Mouse (Mus musculus) small intestine, adult 2 months (tissue): Measurements from ENCODE around the gene Sun3. TPM values are rescaled to one million over a fixed set of nuclear protein-coding genes. Genes with fewer than 3 reads are reported as not detected.

Experiments
- H3K27ac ChIP-seq: fragments of 200-500 bp; 2 replicates; pipeline ENCODE4 v1.5.1; 2012; ENCODE audit warnings: low read depth, low read length, control low read depth, inconsistent platforms; ENCODE audit not compliant: insufficient read depth
- H3K27me3 ChIP-seq: fragments of 200-500 bp; 2 replicates; pipeline ENCODE4 v1.6.1; 2012; ENCODE audit warnings: mild to moderate bottlenecking, moderate library complexity, low read length, inconsistent platforms; ENCODE audit not compliant: control insufficient read depth, insufficient read depth
- H3K36me3 ChIP-seq: fragments of 200-500 bp; 2 replicates; pipeline ENCODE4 v1.6.1; 2012; ENCODE audit warnings: mild to moderate bottlenecking, low read length, control low read depth, inconsistent platforms; ENCODE audit not compliant: control insufficient read depth, insufficient read depth
- H3K4me1 ChIP-seq: fragments of 200-500 bp; 2 replicates; pipeline ENCODE4 v1.6.1; 2012; ENCODE audit warnings: low read length, inconsistent platforms, mixed read lengths; ENCODE audit not compliant: control insufficient read depth, insufficient read depth, insufficient read length
- H3K4me3 ChIP-seq: fragments of 200-500 bp; 2 replicates; pipeline ENCODE4 v1.5.1; 2012; ENCODE audit warnings: low read depth, mild to moderate bottlenecking, control low read depth, inconsistent platforms, low read length, moderate library complexity
- CTCF ChIP-seq: fragments of 200-500 bp; IDR thresholded peaks from 2 replicates; pipeline ENCODE4 v1.5.1; 2012; ENCODE audit warnings: low read depth, mild to moderate bottlenecking, control low read depth, inconsistent platforms, low read length, moderate library complexity, mixed read lengths; ENCODE audit not compliant: insufficient replicate concordance, insufficient read length; ENCODE audit errors: extremely low read depth
- POLR2A ChIP-seq: fragments of 200-500 bp; IDR thresholded peaks from 2 replicates; pipeline ENCODE4 v1.6.1; 2012; ENCODE audit warnings: low read depth, mild to moderate bottlenecking, control low read depth, inconsistent platforms, low read length, moderate library complexity
- WGBS: fragments of 180-500 bp; shearing (Covaris S2); methylation state at CpG from one replicate; pipeline ENCODE4 v1.1.7; 2018; 5-methylcytosine and 5-hydroxymethylcytosine counted together
- polyA plus RNA-seq: library from polyadenylated mRNA; depleted of rRNA; stranded (reverse); fragments of >200 nt; gene quantifications from 2 replicates; pipeline ENCODE4 v1.2.3, GENCODE M21; 2012; rRNA removed

Gene Sun3
- polyA plus RNA-seq, 1 experiment, result not detected

- no peaks in the 10 kb centered on the region for H3K27me3 ChIP-seq
- H3K4me3 ChIP-seq, result no peak overlapping the region
- no peak overlapping the region for H3K27ac ChIP-seq
- TF ChIP-seq POLR2A (no peak), CTCF (no peak)
- H3K36me3 ChIP-seq, result no peaks in the 10 kb centered on the region
- no peaks in the 10 kb centered on the region for H3K4me1 ChIP-seq
Observed at GRCm38 (mm10) chr11:8986058-8986457, 62.7 kb downstream of the Sun3 start.

- H3K27me3 ChIP-seq, result no peaks in the 10 kb centered on the region
- WGBS, result 24% methylated on average over 6 of the region's 6 CpGs
- no peak overlapping the region for H3K27ac ChIP-seq
- no peak overlapping the region for H3K4me3 ChIP-seq
- peak; percentile 81; the same call in 1 of the 2 replicates for TF ChIP-seq CTCF
- no peak for TF ChIP-seq POLR2A
- H3K36me3 ChIP-seq, result no peaks in the 10 kb centered on the region
- H3K4me1 ChIP-seq, result no peaks in the 10 kb centered on the region
Observed at GRCm38 (mm10) chr11:8983237-8983861, 65.4 kb downstream of the Sun3 start.

- H3K4me1 ChIP-seq, result no peaks in the 10 kb centered on the region
- no peak overlapping the region for H3K4me3 ChIP-seq
- H3K27me3 ChIP-seq, result no peaks in the 10 kb centered on the region
- TF ChIP-seq POLR2A (no peak), CTCF (no peak)
- H3K27ac ChIP-seq, result no peak overlapping the region
- WGBS, result 76% methylated on average over 4 of the region's 4 CpGs
- no peaks in the 10 kb centered on the region for H3K36me3 ChIP-seq
Observed at GRCm38 (mm10) chr11:8978154-8978553, 70.6 kb downstream of the Sun3 start.

GRCm38 (mm10) chr11:8973166-8973565, 75.6 kb downstream of the Sun3 start, which contains the start of gene Pkd1l1:
Pkd1l1 (minus strand) TSS chr11:8973266.
- H3K27ac ChIP-seq, result no peak within 1 kb of the TSS
- no peaks in the 10 kb centered on the region for H3K4me1 ChIP-seq
- 84% methylated on average over 3 of the region's 3 CpGs for WGBS
- no peaks in the 10 kb centered on the region for H3K36me3 ChIP-seq
- no peak within 1 kb of the TSS for H3K4me3 ChIP-seq
- no peaks in the 10 kb centered on the region for H3K27me3 ChIP-seq
- TF ChIP-seq POLR2A (no peak), CTCF (no peak)

- Histone ChIP-seq H3K4me3 (no peak overlapping the region), H3K4me1 (no peaks in the 10 kb centered on the region), H3K27ac (no peak overlapping the region), H3K36me3 (no peaks in the 10 kb centered on the region), H3K27me3 (no peaks in the 10 kb centered on the region)
- TF ChIP-seq POLR2A (no peak), CTCF (no peak)
- 70% methylated on average over 6 of the region's 6 CpGs for WGBS
Observed at GRCm38 (mm10) chr11:8972093-8972492, 76.7 kb downstream of the Sun3 start.

- Histone ChIP-seq H3K4me1 (no peaks in the 10 kb centered on the region), H3K36me3 (no peaks in the 10 kb centered on the region), H3K27ac (no peak overlapping the region), H3K27me3 (no peaks in the 10 kb centered on the region), H3K4me3 (no peak overlapping the region)
- 42% methylated on average over 9 of the region's 9 CpGs for WGBS
- TF ChIP-seq POLR2A (no peak), CTCF (no peak)
Observed at GRCm38 (mm10) chr11:8970509-8970908, 78.3 kb downstream of the Sun3 start.

GRCm38 (mm10) chr11:8968094-8968493, 80.7 kb downstream of the Sun3 start:
- H3K27me3 ChIP-seq, result no peaks in the 10 kb centered on the region
- no peak for TF ChIP-seq POLR2A
- no peak for TF ChIP-seq CTCF
- H3K4me3 ChIP-seq, result no peak overlapping the region
- WGBS, result 91% methylated on average over 7 of the region's 7 CpGs
- H3K27ac ChIP-seq, result no peak overlapping the region
- H3K4me1 ChIP-seq, result no peaks in the 10 kb centered on the region
- H3K36me3 ChIP-seq, result no peaks in the 10 kb centered on the region

Other genes with a start within 250 kb of the Sun3 start
- gene Pkd1l1, start 75.7 kb downstream of the Sun3 start, polyA plus RNA-seq, result 0.01 TPM in 1 of 2 replicates, not detected in the other
- 1.7 and 1.9 TPM in 2 replicates for gene Hus1, start 37.8 kb downstream of the Sun3 start, polyA plus RNA-seq
- 0.88 and 1.3 TPM in 2 replicates for gene Gm11992, start 397 bp downstream of the Sun3 start, polyA plus RNA-seq
- 143 and 416 TPM in 2 replicates for gene Upp1, start 69.1 kb upstream of the Sun3 start, polyA plus RNA-seq
- gene Abca13, start 143.0 kb upstream of the Sun3 start, polyA plus RNA-seq, result not detected in 2 replicates